Mouse (Mus musculus) hematopoietic stem cell, adult 5-6 weeks (primary cell): Measurements from ENCODE around the gene BC034090. TPM values are rescaled to one million over a fixed set of nuclear protein-coding genes. Genes with fewer than 3 reads are reported as not detected.

Source experiments
- ATAC-seq, 2 experiments: fragments of 125-278 bp in 1 of 2; replicated peaks in 1 of 2; 2 replicates each; pipeline ENCODE4 v1.8.0; 2016 to 2017; ENCODE audit warnings: inconsistent platforms in 2 of 2, mild to moderate bottlenecking in 2 of 2, moderate number of reproducible peaks in 2 of 2, low read depth in 1 of 2, moderate TSS enrichment in 1 of 2; ENCODE audit not compliant: low FRiP score in 2 of 2, poor library complexity in 2 of 2, severe bottlenecking in 2 of 2, insufficient read depth in 1 of 2, low TSS enrichment in 1 of 2
- total RNA-seq: library from RNA; stranded (forward); fragments of 172-1452, 232-1000 nt; gene quantifications from 2 replicates; pipeline ENCODE4 v1.2.3, GENCODE M21; 2017

The BC034090 gene
- total RNA-seq, 1 experiment from 2014 or later = 2.6 TPM

DNA sequence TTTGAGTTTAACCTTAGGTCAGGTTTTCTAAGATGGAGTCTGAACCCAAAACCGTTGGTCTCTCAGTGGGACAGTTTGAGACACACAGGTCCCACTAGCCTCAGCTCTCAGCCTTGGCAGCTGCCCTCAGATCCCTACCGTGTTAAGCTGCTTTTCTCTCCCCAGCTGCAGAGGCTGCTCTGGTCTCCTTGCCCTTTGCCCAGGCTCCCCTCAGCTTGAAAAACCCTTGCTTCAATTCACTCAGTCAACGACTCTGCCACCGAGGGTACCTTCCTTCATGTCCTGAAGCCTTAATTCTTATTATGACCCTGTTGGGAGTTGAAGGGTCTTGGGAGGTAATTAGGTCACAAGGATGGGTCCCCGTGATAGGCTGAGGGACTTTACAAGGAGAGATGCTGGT lies 5.7 kb upstream of the BC034090 start:
- no peak for ATAC-seq

DNA sequence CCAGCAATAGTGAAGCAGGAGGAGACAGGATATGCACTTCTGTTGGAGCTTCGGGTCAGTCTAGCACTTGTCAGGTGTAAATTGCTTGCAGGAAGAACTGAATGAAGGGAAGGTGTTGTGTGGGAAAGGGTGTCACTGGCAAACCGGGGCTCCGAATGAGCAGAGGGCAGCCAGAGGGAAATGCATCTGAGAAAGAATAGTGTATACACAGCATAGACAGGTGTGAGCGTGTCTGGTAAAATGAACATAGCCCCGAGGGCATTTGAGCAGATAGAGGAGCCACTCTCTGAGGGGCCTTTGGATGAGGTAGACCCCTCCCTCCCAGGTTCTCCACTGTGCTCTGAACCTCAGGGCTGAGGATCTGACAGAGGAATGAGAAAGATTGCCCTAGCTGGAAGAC lies 3.8 kb upstream of the BC034090 start:
- ATAC-seq = no peak

DNA sequence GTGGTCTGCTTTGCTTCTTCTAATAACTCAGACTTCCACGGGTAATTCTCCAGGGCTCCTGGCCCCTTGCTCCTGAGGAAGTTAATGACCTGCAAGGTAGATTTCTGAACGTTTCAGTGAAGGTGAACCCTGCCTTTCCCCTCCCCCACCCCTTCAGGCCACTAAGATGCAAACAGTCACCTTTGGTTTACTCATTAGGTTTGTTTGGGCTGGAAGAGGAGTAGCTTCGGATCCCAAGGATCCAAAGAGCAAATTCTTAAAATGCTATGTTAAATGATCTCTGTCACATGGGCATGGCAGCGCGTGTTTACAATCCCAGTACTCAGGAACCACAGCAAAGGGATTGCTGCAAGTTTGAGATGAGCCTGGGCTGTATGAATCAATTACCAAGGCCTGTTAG lies 3.2 kb upstream of the BC034090 start:
- no peak for ATAC-seq

- no peak for ATAC-seq
Observed at GRCm38 (mm10) chr1:155245516-155245915, 1.3 kb upstream of the BC034090 start.

- no peak for ATAC-seq
Observed at GRCm38 (mm10) chr1:155244771-155245211, 547 bp upstream of the BC034090 start.

DNA sequence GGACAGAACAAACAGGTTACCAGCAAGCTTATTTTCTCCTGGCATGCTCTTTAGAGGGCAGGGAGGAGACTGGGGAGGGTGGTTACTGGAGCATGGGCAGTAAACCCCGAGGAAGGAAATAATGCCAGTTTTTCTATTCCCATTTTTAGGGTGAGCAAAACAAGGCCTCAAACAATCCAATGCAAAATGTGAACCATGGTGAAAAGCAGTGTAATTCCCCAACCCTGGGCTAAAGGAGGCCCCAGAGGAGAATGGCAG lies 1.8 kb downstream of the BC034090 start:
- no peak for ATAC-seq

DNA sequence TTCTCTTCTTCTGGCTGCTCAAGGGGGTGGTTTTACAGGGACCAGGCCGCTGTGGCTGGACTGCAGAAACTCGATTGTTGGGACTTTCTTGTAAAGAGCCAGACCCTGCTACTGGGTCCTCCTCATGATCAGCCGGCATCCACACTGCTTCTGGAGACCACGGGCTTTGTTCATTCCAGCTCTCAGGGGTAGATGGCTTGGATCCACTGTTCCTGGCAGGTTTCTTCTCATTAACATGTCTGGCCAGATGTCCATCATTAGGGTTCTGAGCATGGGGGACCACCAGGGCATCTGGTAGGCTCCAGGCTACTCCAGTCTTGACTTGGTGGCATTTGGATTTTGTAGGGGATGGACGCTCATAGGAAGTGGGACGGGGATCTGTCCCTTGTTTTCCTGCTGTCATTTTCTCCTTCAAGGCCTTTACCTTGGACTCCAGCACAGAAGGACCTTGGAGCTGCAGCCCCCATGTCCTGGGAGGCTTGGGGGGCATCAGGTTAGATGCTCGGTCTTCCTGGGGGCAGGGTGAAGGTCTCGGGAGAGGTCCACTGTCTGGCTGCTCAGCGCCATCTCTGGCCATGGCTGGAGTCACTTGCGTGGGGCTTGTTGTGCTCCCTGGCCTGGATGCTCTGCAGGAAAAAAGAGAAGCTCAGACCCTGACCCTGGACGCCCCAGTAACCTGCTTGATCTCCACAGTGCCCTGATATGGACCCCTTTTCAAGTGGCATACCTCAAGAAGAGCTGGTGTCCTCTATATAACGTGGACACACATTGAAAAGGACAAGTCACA lies 2.4 kb downstream of the BC034090 start:
- no peak for ATAC-seq

DNA sequence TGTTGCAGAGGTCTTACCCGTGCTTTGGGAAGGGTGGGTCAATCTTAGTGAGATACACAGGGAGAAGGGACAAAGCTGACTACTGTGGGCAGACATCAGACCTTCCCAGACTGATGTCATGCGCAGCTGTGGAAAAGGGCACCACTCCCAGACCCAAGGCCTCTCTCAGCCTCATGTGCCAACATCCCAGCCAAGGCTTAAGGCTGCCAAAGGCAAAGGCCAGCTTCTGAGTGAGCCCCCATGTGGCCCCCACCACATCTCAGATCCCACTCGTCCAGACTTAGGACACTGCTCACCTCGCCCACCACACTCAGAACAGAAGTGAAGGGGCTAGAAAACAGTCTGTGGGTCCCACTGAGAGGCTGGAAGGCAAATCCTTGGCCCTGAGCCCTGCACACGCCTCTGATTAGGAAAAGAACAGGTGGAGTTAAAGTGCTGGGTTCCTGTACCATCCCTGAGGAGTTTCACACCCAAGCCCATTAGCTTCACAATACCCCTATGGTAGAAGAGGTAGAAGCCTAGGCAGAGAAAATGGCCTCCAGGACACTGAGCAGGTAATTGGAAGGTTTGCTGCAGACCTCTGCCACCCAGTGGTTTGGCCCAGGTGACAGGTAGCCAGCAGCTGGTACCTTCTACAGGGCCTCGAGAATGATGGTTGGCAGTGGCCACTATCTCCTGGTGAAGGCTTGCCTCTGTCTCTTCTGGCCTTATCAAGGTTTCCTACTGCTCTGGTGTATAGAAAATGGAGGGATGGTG lies 4.1 kb downstream of the BC034090 start:
- no peak for ATAC-seq

DNA sequence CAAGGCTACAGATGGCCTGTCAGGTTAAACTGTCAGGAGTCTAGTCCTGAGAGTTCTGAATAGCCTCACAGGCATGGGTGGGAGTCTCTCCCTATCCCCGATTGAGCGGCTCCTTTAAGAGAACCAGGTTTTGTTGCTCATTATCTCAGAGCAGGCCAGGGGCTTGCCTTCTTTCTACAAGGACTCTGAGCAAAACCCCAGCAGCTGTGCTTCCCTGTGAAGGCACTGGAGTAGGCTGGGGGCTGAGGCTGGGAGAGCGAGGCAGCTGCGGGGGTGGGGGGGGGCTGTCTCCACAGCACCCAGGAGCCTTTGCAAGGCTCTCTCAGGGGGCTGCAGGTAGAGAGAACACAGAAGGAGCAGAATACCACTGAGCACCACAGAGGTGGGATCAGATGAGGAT lies 5.1 kb downstream of the BC034090 start:
- ATAC-seq = no peak

DNA sequence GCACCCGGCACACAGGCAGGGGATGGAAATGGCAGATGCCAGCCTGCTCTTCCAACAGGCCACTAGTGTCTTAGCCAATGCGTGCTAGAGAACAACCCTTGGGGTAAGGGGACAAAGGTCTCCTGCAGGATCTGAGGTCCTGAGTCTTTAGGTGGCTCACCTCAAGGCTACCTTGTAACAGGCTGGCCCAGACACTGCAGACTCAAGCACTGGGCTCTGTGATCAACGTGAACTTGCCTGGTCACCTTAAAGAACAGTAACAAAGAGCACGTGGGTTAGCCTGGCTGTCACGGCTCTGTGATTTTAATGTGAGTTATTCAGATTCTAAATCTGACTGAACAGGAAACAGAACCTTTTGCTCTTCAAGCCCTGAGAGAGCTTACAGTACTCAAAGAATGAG lies 6.1 kb downstream of the BC034090 start:
- ATAC-seq = no peak

- ATAC-seq = no peak
Observed at GRCm38 (mm10) chr1:155237390-155237789, 6.9 kb downstream of the BC034090 start.

DNA sequence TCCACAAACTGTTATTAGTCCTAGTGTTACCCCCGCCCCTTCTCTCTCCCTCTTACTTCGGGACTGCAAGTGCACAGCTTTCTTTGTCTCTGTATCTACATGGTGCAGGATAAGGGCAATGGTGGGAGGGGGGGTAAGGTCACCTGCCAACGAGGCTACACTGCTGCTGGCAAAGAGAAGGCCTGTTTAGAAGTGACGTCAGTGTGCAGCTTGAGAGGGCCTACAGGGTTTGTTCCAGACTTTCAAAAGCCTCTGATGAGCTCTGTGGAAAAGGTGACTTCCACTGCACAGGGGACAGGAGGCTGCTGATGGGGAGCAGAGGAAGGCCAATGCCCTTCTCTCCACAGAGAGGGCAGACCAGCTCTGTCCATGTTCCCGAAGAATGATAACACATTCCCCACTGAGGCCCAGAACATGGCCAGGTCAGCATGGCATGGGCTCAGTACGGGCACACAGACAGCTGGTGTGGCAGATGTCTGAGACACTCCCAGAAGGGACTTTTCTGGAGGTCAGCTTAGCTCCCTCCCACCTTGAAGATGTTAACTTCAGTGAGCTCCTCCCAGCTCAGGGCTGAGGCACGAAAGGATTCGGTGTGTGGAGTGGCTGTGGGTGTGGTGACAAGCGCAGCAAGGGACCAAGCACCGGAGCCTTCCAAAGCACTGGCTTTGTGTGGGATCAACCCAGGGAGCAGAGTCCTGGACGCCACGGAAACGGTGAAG lies 7.8 kb downstream of the BC034090 start:
- ATAC-seq = no peak

DNA sequence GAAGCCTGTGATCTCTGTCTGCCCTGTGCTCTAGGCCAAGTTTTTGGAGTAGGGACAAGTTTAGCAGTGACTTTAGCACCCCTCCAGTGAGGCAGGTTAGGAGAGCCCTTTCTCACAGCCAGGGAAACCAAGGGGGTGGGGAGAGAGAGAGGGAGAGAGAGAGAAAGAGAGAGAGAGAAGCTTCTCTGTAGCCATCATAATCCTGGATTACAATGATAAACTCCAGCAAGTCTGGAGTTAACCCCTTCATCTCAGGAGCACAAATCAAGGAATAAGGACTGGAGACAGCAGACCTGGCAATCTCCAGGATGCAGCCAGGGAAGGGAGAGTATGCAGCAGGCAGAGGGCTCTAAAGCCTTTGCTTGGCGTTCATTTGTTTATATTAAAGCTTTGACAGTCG lies 8.6 kb downstream of the BC034090 start:
- ATAC-seq = no peak

GRCm38 (mm10) chr1:155233931-155234607 lies 10.2 kb downstream of the BC034090 start:
- ATAC-seq = peak; percentile 80 to 89

- no peak for ATAC-seq
Observed at GRCm38 (mm10) chr1:155233378-155233777, 10.9 kb downstream of the BC034090 start.

DNA sequence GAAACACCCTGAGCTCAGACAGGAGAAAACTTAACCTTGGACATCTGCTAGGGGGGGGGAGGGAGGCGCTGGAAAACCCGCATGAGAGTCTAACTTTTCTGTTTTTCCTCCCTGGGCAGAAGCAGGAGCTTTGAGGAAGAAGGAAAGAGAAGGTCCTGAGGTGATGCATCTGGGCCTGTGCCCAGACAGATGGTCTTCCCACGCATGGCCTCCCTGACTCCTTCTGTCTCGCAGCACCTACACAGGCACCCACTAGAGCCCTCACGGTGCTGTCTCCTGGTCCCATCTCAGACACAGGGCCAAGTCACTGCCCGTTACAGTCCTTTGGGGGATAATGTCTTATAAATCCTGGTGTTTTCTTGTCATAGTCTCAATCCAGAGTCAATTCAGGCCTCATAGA lies 11.5 kb downstream of the BC034090 start:
- ATAC-seq = no peak

GRCm38 (mm10) chr1:155232385-155232784 lies 11.9 kb downstream of the BC034090 start:
- no peak for ATAC-seq
